Mouse (Mus musculus) thymus, adult 2 months (tissue): ENCODE results near the gene Aspg.

Experiments
- CTCF ChIP-seq: fragments of 200-500 bp; IDR thresholded peaks from 2 replicates; pipeline ENCODE4 v1.5.1; 2012; ENCODE audit warnings: mild to moderate bottlenecking, control low read depth, low read length, moderate library complexity, borderline replicate concordance; ENCODE audit not compliant: control insufficient read depth, poor library complexity, insufficient read depth; ENCODE audit errors: extremely low read depth
- POLR2A ChIP-seq: fragments of 200-500 bp; IDR thresholded peaks from 2 replicates; pipeline ENCODE4 v1.6.1; 2012; ENCODE audit warnings: mild to moderate bottlenecking, low read length, control low read depth, moderate library complexity; ENCODE audit not compliant: control insufficient read depth, poor library complexity, insufficient read depth; ENCODE audit errors: extremely low read depth

DNA sequence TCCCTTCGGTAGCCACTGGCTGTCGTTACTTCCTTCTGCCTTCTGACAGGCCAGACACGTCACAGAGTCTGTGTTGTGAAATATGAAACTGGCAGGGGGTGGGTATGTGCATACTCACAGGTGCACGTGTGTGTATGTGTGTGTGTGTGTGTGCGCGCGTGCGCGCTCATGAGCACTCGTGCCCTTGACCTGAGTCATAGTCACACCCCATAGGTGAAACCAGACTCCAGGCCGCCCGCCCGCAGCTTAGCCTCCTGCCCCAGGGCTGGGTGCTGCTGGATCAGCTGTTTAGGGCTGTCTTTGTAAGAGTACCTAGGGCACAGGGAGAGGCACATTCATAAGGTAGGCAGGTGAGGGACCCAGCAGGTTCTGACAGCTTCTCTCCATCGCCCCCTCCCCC, 19.4 kb downstream of the Aspg start:
- no peak for TF ChIP-seq POLR2A
- TF ChIP-seq CTCF = no peak
